Mouse (Mus musculus) ES-E14 (cell line): ENCODE measurements around the gene Jmjd6. TPM values are rescaled to one million over a fixed set of nuclear protein-coding genes. Genes with fewer than 3 reads are reported as not detected.

Source experiments
- DNase-seq: peaks from one replicate; pipeline ENCODE4 v3.0.0-alpha.2; 2013; ENCODE audit warnings: low read depth, low spot score
- H3K27ac ChIP-seq: 2 replicates; pipeline ENCODE4 v1.5.1; 2012; ENCODE audit warnings: low read depth, mild to moderate bottlenecking, low read length, moderate library complexity, mixed read lengths; ENCODE audit not compliant: poor library complexity, insufficient read depth, severe bottlenecking
- H3K36me3 ChIP-seq: 2 replicates; pipeline ENCODE4 v1.6.1; 2012; ENCODE audit warnings: mild to moderate bottlenecking, low read length, moderate library complexity, mixed read lengths; ENCODE audit not compliant: control insufficient read depth, poor library complexity, insufficient read depth, severe bottlenecking
- H3K4me1 ChIP-seq, 2 experiments: fragments of 150-350 bp in 1 of 2; sonication (generic) in 1 of 2; 2 replicates each; pipeline ENCODE4 v1.6.1; 2012; ENCODE audit warnings: low read length in 2 of 2, mild to moderate bottlenecking in 1 of 2, mixed read lengths in 1 of 2; ENCODE audit not compliant: control insufficient read depth in 2 of 2, insufficient read depth in 2 of 2, poor library complexity in 1 of 2
- H3K4me3 ChIP-seq, 2 experiments: fragments of 150-350 bp in 1 of 2; sonication (generic) in 1 of 2; 2 replicates each; pipeline ENCODE4 v1.5.1; 2012; ENCODE audit warnings: low read length in 2 of 2, low read depth in 1 of 2, mild to moderate bottlenecking in 1 of 2, mixed read lengths in 1 of 2; ENCODE audit not compliant: insufficient read depth in 1 of 2, poor library complexity in 1 of 2, severe bottlenecking in 1 of 2
- H3K9ac ChIP-seq: 2 replicates; pipeline ENCODE4 v1.6.1; 2012; ENCODE audit warnings: low read depth, mild to moderate bottlenecking, low read length, mixed read lengths; ENCODE audit not compliant: poor library complexity, insufficient read depth, severe bottlenecking
- H3K9me3 ChIP-seq: fragments of 150-350 bp; sonication (generic); 2 replicates; pipeline ENCODE4 v1.6.1; 2012; ENCODE audit warnings: low read depth, mild to moderate bottlenecking, low read length; ENCODE audit not compliant: control insufficient read depth, insufficient read depth
- CHD2 ChIP-seq: IDR thresholded peaks from 2 replicates; pipeline ENCODE4 v1.6.1; 2014; ENCODE audit warnings: mild to moderate bottlenecking, low read depth, low read length, inconsistent platforms
- HCFC1 ChIP-seq: IDR thresholded peaks from 2 replicates; pipeline ENCODE4 v1.6.1; 2012; ENCODE audit warnings: low read length, inconsistent platforms, borderline replicate concordance; ENCODE audit not compliant: insufficient read depth
- MAFK ChIP-seq: IDR thresholded peaks from 2 replicates; pipeline ENCODE4 v1.6.1; 2014; ENCODE audit warnings: mild to moderate bottlenecking, low read depth, low read length, inconsistent platforms; ENCODE audit not compliant: insufficient read depth
- ZC3H11A ChIP-seq: IDR thresholded peaks from 2 replicates; pipeline ENCODE4 v1.6.1; 2012; ENCODE audit warnings: low read depth, mild to moderate bottlenecking, inconsistent platforms, low read length, borderline replicate concordance
- ZNF384 ChIP-seq: IDR thresholded peaks from 2 replicates; pipeline ENCODE4 v1.6.1; 2012; ENCODE audit warnings: low read depth, low read length, inconsistent platforms
- in situ Hi-C, 2 experiments: fragments of 600-800 bp; cut with MboI; formaldehyde crosslinking; loops; one replicate each; pipeline ENCODE4 v1.15.1; 2025; ENCODE audit warnings: low sequenced_read_pairs in 2 of 2, inconsistent platforms in 1 of 2; ENCODE audit not compliant: unreplicated experiment in 2 of 2
- total RNA-seq: library from RNA; depleted of rRNA; stranded (reverse); fragments of 300-350 nt; gene quantifications from 2 replicates; pipeline ENCODE4 v1.2.3, GENCODE M21; 2012

Jmjd6 gene
- total RNA-seq, 1 experiment = 78.1 TPM

DNA sequence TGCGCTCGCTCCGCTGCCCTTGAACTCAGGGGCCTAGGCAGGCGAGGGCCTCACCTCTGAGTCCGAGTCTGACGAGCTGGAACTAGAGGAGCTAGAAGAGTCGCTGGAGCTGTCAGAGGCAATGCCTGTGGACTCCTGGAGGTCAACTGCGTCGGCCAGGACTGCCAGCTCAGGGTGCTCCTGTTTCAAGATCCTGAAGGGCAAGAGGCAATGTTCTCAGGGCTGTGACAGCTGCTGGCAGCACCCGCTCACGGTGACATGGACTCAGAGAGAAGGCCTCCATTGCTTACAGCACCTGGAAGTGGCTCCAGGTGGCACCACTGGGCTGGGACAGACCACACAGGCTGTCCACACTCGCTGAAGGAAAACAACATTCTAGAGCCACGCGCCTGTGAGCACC lies 4.3 kb downstream of the Jmjd6 start:
- Histone ChIP-seq H3K9ac (no peak overlapping the region), H3K4me3 (no peak overlapping the region), H3K36me3 (peaks cover 58% of the 10 kb centered on the region), H3K4me1 (peaks cover 2 to 11% of the 10 kb centered on the region in 2 experiments; a peak in 1 of 4 replicates), H3K9me3 (no peaks in the 10 kb centered on the region), H3K27ac (no peak overlapping the region)
- in situ Hi-C loops = no loop called here
- TF ChIP-seq ZNF384 (no peak), MAFK (no peak), HCFC1 (no peak), CHD2 (no peak), ZC3H11A (no peak)
- DNase-seq = no peak

DNA sequence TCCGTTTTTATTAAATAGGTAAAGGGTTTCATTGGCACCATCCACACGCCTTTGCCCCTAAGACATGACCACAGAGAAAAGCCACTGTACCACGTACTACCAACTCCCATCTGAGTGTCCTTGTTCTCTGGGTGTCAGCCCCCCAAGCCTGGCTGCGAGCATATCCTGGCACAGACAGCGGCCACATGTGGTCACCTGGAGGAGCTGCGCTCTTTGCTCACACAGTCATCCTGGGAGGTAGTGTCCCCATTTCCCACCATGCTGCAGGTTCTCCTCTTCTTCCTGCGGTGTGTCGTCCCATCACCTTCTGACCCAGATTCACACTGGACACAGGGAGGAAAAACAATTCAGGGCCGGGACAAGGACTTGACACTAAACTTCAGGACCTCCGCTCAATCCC lies 5.8 kb downstream of the Jmjd6 start:
- Histone ChIP-seq H3K27ac (no peak overlapping the region), H3K4me3 (no peak overlapping the region), H3K9ac (no peak overlapping the region), H3K36me3 (peaks cover 60% of the 10 kb centered on the region), H3K4me1 (peaks cover 2 to 11% of the 10 kb centered on the region in 2 experiments; a peak in 1 of 4 replicates), H3K9me3 (no peaks in the 10 kb centered on the region)
- TF ChIP-seq ZC3H11A (no peak), ZNF384 (no peak), CHD2 (no peak), HCFC1 (no peak), MAFK (no peak)
- in situ Hi-C loops = no loop called here
- DNase-seq = no peak

DNA sequence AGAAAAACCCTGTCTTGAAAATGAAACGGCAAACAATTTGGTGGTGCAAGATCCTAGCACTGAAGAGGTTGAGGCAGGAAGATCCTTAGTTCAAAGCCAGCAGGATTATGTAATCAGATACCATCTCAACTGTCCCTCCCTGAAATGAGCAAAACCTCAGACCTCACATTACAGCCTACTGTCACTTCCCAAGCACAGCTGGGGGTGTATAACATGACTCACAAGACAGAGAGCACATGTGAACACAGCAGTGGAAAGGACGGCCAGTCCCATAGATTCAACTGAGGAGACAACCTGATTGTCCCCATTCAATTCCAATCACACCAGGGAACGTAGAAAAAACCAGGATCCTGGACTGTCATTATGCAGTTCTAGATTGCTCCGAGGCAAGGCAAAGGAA lies 7.0 kb downstream of the Jmjd6 start:
- Histone ChIP-seq H3K9me3 (no peaks in the 10 kb centered on the region), H3K9ac (no peak overlapping the region), H3K36me3 (peaks cover 60% of the 10 kb centered on the region), H3K4me3 (no peak overlapping the region), H3K4me1 (peaks cover 0 to 11% of the 10 kb centered on the region in 2 experiments; a peak in 1 of 4 replicates), H3K27ac (no peak overlapping the region)
- in situ Hi-C loops = no loop called here
- no peak for TF ChIP-seq CHD2
- no peak for TF ChIP-seq MAFK
- no peak for TF ChIP-seq ZNF384
- no peak for TF ChIP-seq HCFC1
- no peak for TF ChIP-seq ZC3H11A
- DNase-seq = no peak

DNA sequence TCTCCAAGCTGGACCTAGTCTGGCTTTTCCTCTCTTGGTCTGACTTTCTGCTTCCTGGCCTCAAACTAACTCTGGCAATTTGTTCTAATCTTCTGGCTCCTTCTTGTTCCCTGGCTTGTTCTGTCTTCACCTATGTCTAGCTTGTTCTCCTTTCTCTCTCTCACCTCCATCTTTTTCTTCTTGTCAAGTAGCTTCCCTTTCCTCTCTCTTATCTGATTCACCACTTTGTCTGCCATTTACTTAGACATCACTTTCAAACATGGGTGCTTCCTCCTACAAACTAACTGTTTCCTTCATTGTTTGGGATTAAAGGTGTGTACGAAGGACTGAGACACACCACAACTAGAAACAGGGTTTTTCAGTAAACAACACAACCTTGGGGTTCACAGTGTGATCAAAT lies 8.3 kb downstream of the Jmjd6 start:
- no peaks in the 10 kb centered on the region for H3K9me3 ChIP-seq
- no peak overlapping the region for H3K4me3 ChIP-seq
- no peak for DNase-seq
- no peak for TF ChIP-seq CHD2
- no peak for TF ChIP-seq MAFK
- TF ChIP-seq ZNF384 = no peak
- no peak for TF ChIP-seq ZC3H11A
- TF ChIP-seq HCFC1 = no peak
- in situ Hi-C loops = no loop called here
- H3K27ac ChIP-seq = no peak overlapping the region
- H3K36me3 ChIP-seq = peaks cover 48% of the 10 kb centered on the region
- H3K9ac ChIP-seq = no peak overlapping the region
- H3K4me1 ChIP-seq = peaks cover 0 to 7% of the 10 kb centered on the region in 2 experiments; a peak in 1 of 4 replicates
